Mouse (Mus musculus): ENCODE results near the gene Wnt5b. TPM values are rescaled to one million over a fixed set of nuclear protein-coding genes. Genes with fewer than 3 reads are reported as not detected.

Gene Wnt5b
- total and polyA plus RNA-seq, 3 experiments: 0.04 TPM; not detected in 2

GRCm38 (mm10) chr6:119521931-119522391, 22.2 kb downstream of the Wnt5b start:
- no peak for DNase-seq (ENCODE audit: low read depth, low spot score)

GRCm38 (mm10) chr6:119521482-119521900, 22.7 kb downstream of the Wnt5b start:
- TF ChIP-seq USF2 (IDR thresholded peaks at IDR 0.05; ENCODE audit: borderline replicate concordance in 1 of 2, insufficient read depth in 1 of 2, low read depth in 1 of 2, low read length in 2 of 2) (no peak), MAFK (IDR thresholded peaks at IDR 0.05; ENCODE audit: borderline replicate concordance, low read depth, low read length) (no peak), MYC (IDR thresholded peaks at IDR 0.05; ENCODE audit: low read depth, low read length) (no peak), ZMIZ1 (IDR thresholded peaks at IDR 0.05; ENCODE audit: low read depth, low read length) (no peak), SIN3A (IDR thresholded peaks at IDR 0.05; ENCODE audit: low read length) (no peak), SMC3 (IDR thresholded peaks at IDR 0.05; ENCODE audit: low read depth, low read length) (peak; percentile 14; the same call in 1 of the 2 replicates)
- peaks cover 0 to 7% of the 10 kb centered on the region in 2 experiments; a peak in 1 of 4 replicates for H3K4me1 ChIP-seq (ENCODE audit: control insufficient read depth in 1 of 2, insufficient read depth in 2 of 2, low read length in 2 of 2)
- peaks cover 0 to 2% of the 10 kb centered on the region in 2 experiments; a peak in 2 of 4 replicates for H3K27me3 ChIP-seq (ENCODE audit: control insufficient read depth in 1 of 2, insufficient read depth in 2 of 2, low read length in 2 of 2)

More at GRCm38 (mm10) chr6:119521931-119522391, 22.2 kb downstream of the Wnt5b start:
- Histone ChIP-seq H3K36me3 (ENCODE audit: control insufficient read depth in 1 of 2, insufficient read depth in 2 of 2, low read length in 2 of 2) (peaks cover 0 to 5% of the 10 kb centered on the region in 2 experiments; a peak in 2 of 4 replicates), H3K9me3 (replicated peaks; ENCODE audit: insufficient read depth, low read length) (no peaks in the 10 kb centered on the region), H3K27ac (ENCODE audit: control insufficient read depth, low read depth, low read length) (no peak overlapping the region), H3K4me1 (ENCODE audit: control insufficient read depth in 1 of 2, insufficient read depth in 2 of 2, low read length in 2 of 2) (peaks cover 0 to 7% of the 10 kb centered on the region in 2 experiments; a peak in 1 of 4 replicates), H3K79me2 (ENCODE audit: control insufficient read depth, insufficient read depth, low read length, poor library complexity) (no peaks in the 10 kb centered on the region), H3K4me3 (ENCODE audit: control insufficient read depth in 1 of 2, insufficient read depth in 1 of 2, low read depth in 2 of 2, low read length in 2 of 2) (no peak overlapping the region), H3K27me3 (ENCODE audit: control insufficient read depth in 1 of 2, insufficient read depth in 2 of 2, low read length in 2 of 2) (peaks cover 0 to 2% of the 10 kb centered on the region in 2 experiments; a peak in 2 of 4 replicates), H3K9ac (ENCODE audit: control insufficient read depth, low read depth, low read length, poor library complexity, severe bottlenecking) (no peak overlapping the region)
- TF ChIP-seq POLR2A (IDR thresholded peaks at IDR 0.05; ENCODE audit: control insufficient read depth in 1 of 2, insufficient read depth in 1 of 2, low read depth in 1 of 2, low read length in 2 of 2, poor library complexity in 1 of 2) (no peak), MAX (IDR thresholded peaks at IDR 0.05; ENCODE audit: low read length) (no peak), ZKSCAN1 (IDR thresholded peaks at IDR 0.05; ENCODE audit: low read depth, low read length) (no peak), CHD1 (IDR thresholded peaks at IDR 0.05; ENCODE audit: low read depth, low read length) (no peak), EP300 (IDR thresholded peaks at IDR 0.05; ENCODE audit: low read depth in 1 of 2, low read length in 2 of 2) (no peak), MAFK (IDR thresholded peaks at IDR 0.05; ENCODE audit: borderline replicate concordance, low read depth, low read length) (no peak), SIN3A (IDR thresholded peaks at IDR 0.05; ENCODE audit: low read length) (no peak), TAL1 (IDR thresholded peaks at IDR 0.05; ENCODE audit: low read length) (no peak)

GRCm38 (mm10) chr6:119520731-119521130, 23.4 kb downstream of the Wnt5b start:
- peaks cover 0 to 5% of the 10 kb centered on the region in 2 experiments; a peak in 2 of 4 replicates for H3K36me3 ChIP-seq (ENCODE audit: control insufficient read depth in 1 of 2, insufficient read depth in 2 of 2, low read length in 2 of 2)
- DNase-seq (ENCODE audit: low read depth, low spot score): no peak
- no peak overlapping the region for H3K9ac ChIP-seq (ENCODE audit: control insufficient read depth, low read depth, low read length, poor library complexity, severe bottlenecking)
- H3K9me3 ChIP-seq (replicated peaks; ENCODE audit: insufficient read depth, low read length): no peaks in the 10 kb centered on the region
- H3K4me1 ChIP-seq (ENCODE audit: control insufficient read depth in 1 of 2, insufficient read depth in 2 of 2, low read length in 2 of 2): peaks cover 0 to 7% of the 10 kb centered on the region in 2 experiments; a peak in 1 of 4 replicates
- no peaks in the 10 kb centered on the region for H3K79me2 ChIP-seq (ENCODE audit: control insufficient read depth, insufficient read depth, low read length, poor library complexity)
- H3K4me3 ChIP-seq (ENCODE audit: control insufficient read depth in 1 of 2, insufficient read depth in 1 of 2, low read depth in 2 of 2, low read length in 2 of 2): no peak overlapping the region
- no peak overlapping the region for H3K27ac ChIP-seq (ENCODE audit: control insufficient read depth, low read depth, low read length)
- peaks cover 0 to 2% of the 10 kb centered on the region in 2 experiments; a peak in 2 of 4 replicates for H3K27me3 ChIP-seq (ENCODE audit: control insufficient read depth in 1 of 2, insufficient read depth in 2 of 2, low read length in 2 of 2)
- no peak for TF ChIP-seq ZNF384 (IDR thresholded peaks at IDR 0.05; ENCODE audit: low read depth, low read length)
- no peak for TF ChIP-seq GATA1 (IDR thresholded peaks at IDR 0.05; ENCODE audit: low read depth, low read length)
- TF ChIP-seq KAT2A (conservative IDR thresholded peaks at IDR 0.05; ENCODE audit: low read depth, low read length): no peak
- TF ChIP-seq TAL1 (IDR thresholded peaks at IDR 0.05; ENCODE audit: low read length): no peak
- no peak for TF ChIP-seq MAFK (IDR thresholded peaks at IDR 0.05; ENCODE audit: borderline replicate concordance, low read depth, low read length)
- TF ChIP-seq RCOR1 (IDR thresholded peaks at IDR 0.05; ENCODE audit: low read depth, low read length): no peak
- TF ChIP-seq ETS1 (IDR thresholded peaks at IDR 0.05; ENCODE audit: low read depth, low read length): no peak
- no peak for TF ChIP-seq POLR2AphosphoS5 (IDR thresholded peaks at IDR 0.05; ENCODE audit: borderline replicate concordance, low read depth, low read length)
- no peak for TF ChIP-seq JUND (IDR thresholded peaks at IDR 0.05; ENCODE audit: low read depth, low read length)
- TF ChIP-seq USF1 (IDR thresholded peaks at IDR 0.05; ENCODE audit: low read depth, low read length): no peak
- TF ChIP-seq HCFC1 (IDR thresholded peaks at IDR 0.05; ENCODE audit: low read depth, low read length): no peak
- TF ChIP-seq ELF1 (IDR thresholded peaks at IDR 0.05; ENCODE audit: low read depth, low read length): no peak
- no peak for TF ChIP-seq CHD1 (IDR thresholded peaks at IDR 0.05; ENCODE audit: low read depth, low read length)
- TF ChIP-seq EP300 (IDR thresholded peaks at IDR 0.05; ENCODE audit: low read depth in 1 of 2, low read length in 2 of 2): no peak
- no peak for TF ChIP-seq MEF2A (IDR thresholded peaks at IDR 0.05; ENCODE audit: extremely low read depth, insufficient replicate concordance, low read depth, low read length, poor library complexity, severe bottlenecking)
- no peak for TF ChIP-seq ZMIZ1 (IDR thresholded peaks at IDR 0.05; ENCODE audit: low read depth, low read length)
- no peak for TF ChIP-seq SIN3A (IDR thresholded peaks at IDR 0.05; ENCODE audit: low read length)

More at GRCm38 (mm10) chr6:119521482-119521900, 22.7 kb downstream of the Wnt5b start:
- Histone ChIP-seq H3K9me3 (replicated peaks; ENCODE audit: insufficient read depth, low read length) (no peaks in the 10 kb centered on the region), H3K4me3 (ENCODE audit: control insufficient read depth in 1 of 2, insufficient read depth in 1 of 2, low read depth in 2 of 2, low read length in 2 of 2) (no peak overlapping the region), H3K27ac (ENCODE audit: control insufficient read depth, low read depth, low read length) (no peak overlapping the region), H3K9ac (ENCODE audit: control insufficient read depth, low read depth, low read length, poor library complexity, severe bottlenecking) (no peak overlapping the region), H3K36me3 (ENCODE audit: control insufficient read depth in 1 of 2, insufficient read depth in 2 of 2, low read length in 2 of 2) (peaks cover 0 to 5% of the 10 kb centered on the region in 2 experiments; a peak in 2 of 4 replicates), H3K79me2 (ENCODE audit: control insufficient read depth, insufficient read depth, low read length, poor library complexity) (no peaks in the 10 kb centered on the region)
- no peak for DNase-seq (ENCODE audit: low read depth, low spot score)
